Mouse (Mus musculus): ENCODE measurements at regions not wholly inside any gene's neighbourhood (a gene's known extent, or its start where the extent isn't known, plus 50 kb on each side); places are given as distances from the start of the nearest gene placed in this dataset.

GRCm38 (mm10) chr3:21484052-21484451, 592.4 kb upstream of the Tbl1xr1 start:
- no peak overlapping the region for H3K27ac ChIP-seq
- no peak overlapping the region for H3K9ac ChIP-seq
- H3K4me1 ChIP-seq, result peaks cover 4% of the 10 kb centered on the region
- H3K4me2 ChIP-seq, result no peak overlapping the region
- H3K36me3 ChIP-seq, result no peaks in the 10 kb centered on the region
- 83% methylated on average over 2 of the region's 2 CpGs for WGBS
- no peaks in the 10 kb centered on the region for H3K27me3 ChIP-seq (replicated peaks)
- no peak overlapping the region for H3K4me3 ChIP-seq (replicated peaks)
- H3K9me3 ChIP-seq, result no peaks in the 10 kb centered on the region
- no peak for ATAC-seq (ENCODE audit: insufficient read depth, low FRiP score, low read depth)

GRCm38 (mm10) chr3:21485454-21485853, 591.0 kb upstream of the Tbl1xr1 start:
- Histone ChIP-seq H3K27ac (no peak overlapping the region), H3K9ac (no peak overlapping the region), H3K4me2 (no peak overlapping the region), H3K4me3 (replicated peaks) (no peak overlapping the region), H3K9me3 (no peaks in the 10 kb centered on the region), H3K36me3 (no peaks in the 10 kb centered on the region), H3K4me1 (no peaks in the 10 kb centered on the region), H3K27me3 (replicated peaks) (no peaks in the 10 kb centered on the region)
- ATAC-seq (ENCODE audit: insufficient read depth, low FRiP score, low read depth), result no peak

GRCm38 (mm10) chr3:21489547-21489946, 586.9 kb upstream of the Tbl1xr1 start:
- no peak overlapping the region for H3K27ac ChIP-seq
- 71% methylated on average over 1 of the region's 1 CpGs for WGBS
- no peak overlapping the region for H3K4me2 ChIP-seq
- no peaks in the 10 kb centered on the region for H3K27me3 ChIP-seq (replicated peaks)
- no peaks in the 10 kb centered on the region for H3K4me1 ChIP-seq
- no peak overlapping the region for H3K9ac ChIP-seq
- no peak overlapping the region for H3K4me3 ChIP-seq (replicated peaks)
- no peaks in the 10 kb centered on the region for H3K36me3 ChIP-seq
- no peak for ATAC-seq (ENCODE audit: insufficient read depth, low FRiP score, low read depth)
- H3K9me3 ChIP-seq, result no peaks in the 10 kb centered on the region

- WGBS, result 62% methylated on average over 3 of the region's 3 CpGs
- Histone ChIP-seq H3K4me1 (no peaks in the 10 kb centered on the region), H3K9me3 (no peaks in the 10 kb centered on the region), H3K4me3 (replicated peaks) (no peak overlapping the region), H3K36me3 (no peaks in the 10 kb centered on the region), H3K9ac (no peak overlapping the region), H3K27ac (no peak overlapping the region), H3K27me3 (replicated peaks) (no peaks in the 10 kb centered on the region), H3K4me2 (no peak overlapping the region)
- ATAC-seq (ENCODE audit: insufficient read depth, low FRiP score, low read depth), result no peak
These were observed 584.0 kb upstream of the Tbl1xr1 start for GRCm38 (mm10) chr3:21492413-21492812.

GRCm38 (mm10) chr3:21493384-21493783, 583.1 kb upstream of the Tbl1xr1 start:
- Histone ChIP-seq H3K4me2 (no peak overlapping the region), H3K4me3 (replicated peaks) (no peak overlapping the region), H3K27ac (no peak overlapping the region), H3K4me1 (no peaks in the 10 kb centered on the region), H3K9me3 (no peaks in the 10 kb centered on the region), H3K27me3 (replicated peaks) (no peaks in the 10 kb centered on the region), H3K36me3 (no peaks in the 10 kb centered on the region), H3K9ac (no peak overlapping the region)
- no peak for ATAC-seq (ENCODE audit: insufficient read depth, low FRiP score, low read depth)
- WGBS, result 67% methylated on average over 6 of the region's 6 CpGs

GRCm38 (mm10) chr3:21494904-21495303, 581.5 kb upstream of the Tbl1xr1 start:
- no peaks in the 10 kb centered on the region for H3K9me3 ChIP-seq
- 59% methylated on average over 3 of the region's 3 CpGs for WGBS
- no peak overlapping the region for H3K27ac ChIP-seq
- H3K36me3 ChIP-seq, result no peaks in the 10 kb centered on the region
- ATAC-seq (ENCODE audit: insufficient read depth, low FRiP score, low read depth), result no peak
- H3K4me2 ChIP-seq, result no peak overlapping the region
- H3K27me3 ChIP-seq (replicated peaks), result no peaks in the 10 kb centered on the region
- H3K4me3 ChIP-seq (replicated peaks), result no peak overlapping the region
- no peak overlapping the region for H3K9ac ChIP-seq
- H3K4me1 ChIP-seq, result no peaks in the 10 kb centered on the region

- Histone ChIP-seq H3K27me3 (replicated peaks) (no peaks in the 10 kb centered on the region), H3K27ac (no peak overlapping the region), H3K9ac (no peak overlapping the region), H3K9me3 (no peaks in the 10 kb centered on the region), H3K4me2 (no peak overlapping the region), H3K4me1 (no peaks in the 10 kb centered on the region), H3K4me3 (replicated peaks) (no peak overlapping the region), H3K36me3 (no peaks in the 10 kb centered on the region)
- 55% methylated on average over 5 of the region's 5 CpGs for WGBS
- ATAC-seq (ENCODE audit: insufficient read depth, low FRiP score, low read depth), result no peak
These were observed 580.8 kb upstream of the Tbl1xr1 start for GRCm38 (mm10) chr3:21495651-21496050.

GRCm38 (mm10) chr3:21496166-21496565, 580.3 kb upstream of the Tbl1xr1 start:
- Histone ChIP-seq H3K4me2 (no peak overlapping the region), H3K9ac (no peak overlapping the region), H3K36me3 (no peaks in the 10 kb centered on the region), H3K27me3 (replicated peaks) (no peaks in the 10 kb centered on the region), H3K27ac (no peak overlapping the region), H3K4me3 (replicated peaks) (no peak overlapping the region), H3K4me1 (no peaks in the 10 kb centered on the region), H3K9me3 (no peaks in the 10 kb centered on the region)
- 70% methylated on average over 2 of the region's 2 CpGs for WGBS
- ATAC-seq (ENCODE audit: insufficient read depth, low FRiP score, low read depth), result no peak

GRCm38 (mm10) chr3:21497011-21497410, 579.4 kb upstream of the Tbl1xr1 start:
- WGBS, result 33% methylated on average over 1 of the region's 1 CpGs
- no peaks in the 10 kb centered on the region for H3K27me3 ChIP-seq (replicated peaks)
- no peaks in the 10 kb centered on the region for H3K9me3 ChIP-seq
- no peaks in the 10 kb centered on the region for H3K36me3 ChIP-seq
- H3K9ac ChIP-seq, result no peak overlapping the region
- no peak overlapping the region for H3K4me3 ChIP-seq (replicated peaks)
- H3K4me1 ChIP-seq, result no peaks in the 10 kb centered on the region
- no peak overlapping the region for H3K4me2 ChIP-seq
- ATAC-seq (ENCODE audit: insufficient read depth, low FRiP score, low read depth), result no peak
- H3K27ac ChIP-seq, result no peak overlapping the region

- Histone ChIP-seq H3K27me3 (replicated peaks) (no peaks in the 10 kb centered on the region), H3K4me2 (no peak overlapping the region), H3K27ac (no peak overlapping the region), H3K4me1 (no peaks in the 10 kb centered on the region), H3K9ac (no peak overlapping the region), H3K4me3 (replicated peaks) (no peak overlapping the region), H3K9me3 (peaks cover 5% of the 10 kb centered on the region; the same call in 1 of the 2 replicates), H3K36me3 (no peaks in the 10 kb centered on the region)
- ATAC-seq (ENCODE audit: insufficient read depth, low FRiP score, low read depth), result no peak
- WGBS, result 94% methylated on average over 2 of the region's 2 CpGs
These were observed 568.8 kb upstream of the Tbl1xr1 start for GRCm38 (mm10) chr3:21507655-21508054.

GRCm38 (mm10) chr3:21512081-21512480, 564.4 kb upstream of the Tbl1xr1 start:
- Histone ChIP-seq H3K27me3 (replicated peaks) (no peaks in the 10 kb centered on the region), H3K4me3 (replicated peaks) (no peak overlapping the region), H3K4me1 (no peaks in the 10 kb centered on the region), H3K4me2 (no peak overlapping the region), H3K27ac (no peak overlapping the region), H3K9ac (no peak overlapping the region), H3K9me3 (peaks cover 5% of the 10 kb centered on the region; the same call in 1 of the 2 replicates), H3K36me3 (no peaks in the 10 kb centered on the region)
- WGBS, result 52% methylated on average over 4 of the region's 4 CpGs
- ATAC-seq (ENCODE audit: insufficient read depth, low FRiP score, low read depth), result no peak

- ATAC-seq (ENCODE audit: insufficient read depth, low FRiP score, low read depth), result no peak
- no peaks in the 10 kb centered on the region for H3K36me3 ChIP-seq
- H3K4me2 ChIP-seq, result no peak overlapping the region
- H3K9ac ChIP-seq, result no peak overlapping the region
- no peaks in the 10 kb centered on the region for H3K9me3 ChIP-seq
- no peak overlapping the region for H3K27ac ChIP-seq
- no peaks in the 10 kb centered on the region for H3K4me1 ChIP-seq
- H3K27me3 ChIP-seq (replicated peaks), result no peaks in the 10 kb centered on the region
- H3K4me3 ChIP-seq (replicated peaks), result no peak overlapping the region
- WGBS, result 34% methylated on average over 1 of the region's 1 CpGs
These were observed 552.0 kb upstream of the Tbl1xr1 start for GRCm38 (mm10) chr3:21524426-21524937.

GRCm38 (mm10) chr3:21530862-21531261, 545.6 kb upstream of the Tbl1xr1 start:
- 17% methylated on average over 5 of the region's 5 CpGs for WGBS
- H3K4me1 ChIP-seq, result no peaks in the 10 kb centered on the region
- no peak for ATAC-seq (ENCODE audit: insufficient read depth, low FRiP score, low read depth)

More at GRCm38 (mm10) chr3:21530862-21531261, 545.6 kb upstream of the Tbl1xr1 start:
- Histone ChIP-seq H3K9me3 (no peaks in the 10 kb centered on the region), H3K27ac (no peak overlapping the region), H3K9ac (no peak overlapping the region), H3K4me3 (replicated peaks) (no peak overlapping the region), H3K27me3 (replicated peaks) (no peaks in the 10 kb centered on the region), H3K36me3 (no peaks in the 10 kb centered on the region), H3K4me2 (no peak overlapping the region)
